Mouse (Mus musculus): ENCODE results near the gene Ostc. TPM values are rescaled to one million over a fixed set of nuclear protein-coding genes. Genes with fewer than 3 reads are reported as not detected.

Gene Ostc
- polyA plus RNA-seq, 1 experiment from 2014 or later: 386 TPM

GRCm38 (mm10) chr3:130682183-130682582 is 27.1 kb downstream of the Ostc start:
- no peak overlapping the region for H3K27ac ChIP-seq (replicated peaks; ENCODE audit: low read depth, low read length)
- no peak overlapping the region for H3K9ac ChIP-seq (ENCODE audit: low read length)
- no peaks in the 10 kb centered on the region for H3K36me3 ChIP-seq (ENCODE audit: control insufficient read depth, insufficient read depth, low read length)
- no peak for ATAC-seq (ENCODE audit: insufficient number of reproducible peaks, low FRiP score, low TSS enrichment, low read depth)
- H3K4me2 ChIP-seq (ENCODE audit: low read depth, severe bottlenecking): no peak overlapping the region
- DNase-seq (ENCODE audit: low spot score): no peak
- 84% methylated on average over 9 of the region's 9 CpGs for WGBS
- H3K9me3 ChIP-seq (ENCODE audit: control insufficient read depth, low read length): no peaks in the 10 kb centered on the region
- H3K4me3 ChIP-seq (ENCODE audit: low read depth, low read length): no peak overlapping the region
- no peaks in the 10 kb centered on the region for H3K27me3 ChIP-seq (ENCODE audit: control insufficient read depth, insufficient read depth, low read length)
- H3K4me1 ChIP-seq (ENCODE audit: control insufficient read depth, insufficient read depth, low read length): 0 out of 2 replicates have a peak, but pooled peaks cover 2% of the 10 kb centered on the region

GRCm38 (mm10) chr3:130681226-130681625 is 28.0 kb downstream of the Ostc start:
- 80% methylated on average over 2 of the region's 2 CpGs for WGBS
- no peaks in the 10 kb centered on the region for H3K36me3 ChIP-seq (ENCODE audit: control insufficient read depth, insufficient read depth, low read length)
- H3K9ac ChIP-seq (ENCODE audit: low read length): no peak overlapping the region
- ATAC-seq (ENCODE audit: insufficient number of reproducible peaks, low FRiP score, low TSS enrichment, low read depth) (no peak), DNase-seq (ENCODE audit: low spot score) (no peak)
- H3K4me2 ChIP-seq (ENCODE audit: low read depth, severe bottlenecking): no peak overlapping the region
- H3K4me1 ChIP-seq (ENCODE audit: control insufficient read depth, insufficient read depth, low read length): 0 out of 2 replicates have a peak, but pooled peaks cover 2% of the 10 kb centered on the region
- H3K4me3 ChIP-seq (ENCODE audit: low read depth, low read length): no peak overlapping the region
- no peaks in the 10 kb centered on the region for H3K27me3 ChIP-seq (ENCODE audit: control insufficient read depth, insufficient read depth, low read length)
- H3K9me3 ChIP-seq (ENCODE audit: control insufficient read depth, low read length): no peaks in the 10 kb centered on the region
- no peak overlapping the region for H3K27ac ChIP-seq (replicated peaks; ENCODE audit: low read depth, low read length)

- no peaks in the 10 kb centered on the region for H3K9me3 ChIP-seq (ENCODE audit: control insufficient read depth, low read length)
- no peaks in the 10 kb centered on the region for H3K27me3 ChIP-seq (ENCODE audit: control insufficient read depth, insufficient read depth, low read length)
- WGBS: 93% methylated on average over 19 of the region's 19 CpGs
- H3K4me1 ChIP-seq (ENCODE audit: control insufficient read depth, insufficient read depth, low read length): 0 out of 2 replicates have a peak, but pooled peaks cover 2% of the 10 kb centered on the region
- DNase-seq (ENCODE audit: low spot score) (no peak), ATAC-seq (ENCODE audit: insufficient number of reproducible peaks, low FRiP score, low TSS enrichment, low read depth) (no peak)
- H3K9ac ChIP-seq (ENCODE audit: low read length): no peak overlapping the region
- H3K4me3 ChIP-seq (ENCODE audit: low read depth, low read length): no peak overlapping the region
- no peaks in the 10 kb centered on the region for H3K36me3 ChIP-seq (ENCODE audit: control insufficient read depth, insufficient read depth, low read length)
- no peak overlapping the region for H3K4me2 ChIP-seq (ENCODE audit: low read depth, severe bottlenecking)
- H3K27ac ChIP-seq (replicated peaks; ENCODE audit: low read depth, low read length): no peak overlapping the region
These were observed 31.4 kb downstream of the Ostc start for GRCm38 (mm10) chr3:130677671-130678460.

GRCm38 (mm10) chr3:130671291-130671690 is 38.0 kb downstream of the Ostc start:
- no peaks in the 10 kb centered on the region for H3K27me3 ChIP-seq (ENCODE audit: control insufficient read depth, insufficient read depth, low read length)
- no peak overlapping the region for H3K4me2 ChIP-seq (ENCODE audit: low read depth, severe bottlenecking)
- ATAC-seq (ENCODE audit: insufficient number of reproducible peaks, low FRiP score, low TSS enrichment, low read depth) (no peak), DNase-seq (ENCODE audit: low spot score) (no peak)
- 63% methylated on average over 14 of the region's 14 CpGs for WGBS
- H3K9ac ChIP-seq (ENCODE audit: low read length): no peak overlapping the region
- no peaks in the 10 kb centered on the region for H3K4me1 ChIP-seq (ENCODE audit: control insufficient read depth, insufficient read depth, low read length)
- no peaks in the 10 kb centered on the region for H3K36me3 ChIP-seq (ENCODE audit: control insufficient read depth, insufficient read depth, low read length)
- H3K4me3 ChIP-seq (ENCODE audit: low read depth, low read length): no peak overlapping the region
- no peak overlapping the region for H3K27ac ChIP-seq (replicated peaks; ENCODE audit: low read depth, low read length)
- no peaks in the 10 kb centered on the region for H3K9me3 ChIP-seq (ENCODE audit: control insufficient read depth, low read length)

- ATAC-seq (ENCODE audit: insufficient number of reproducible peaks, low FRiP score, low TSS enrichment, low read depth) (no peak), DNase-seq (ENCODE audit: low spot score) (no peak)
- Histone ChIP-seq H3K4me3 (ENCODE audit: low read depth, low read length) (no peak overlapping the region), H3K27me3 (ENCODE audit: control insufficient read depth, insufficient read depth, low read length) (no peaks in the 10 kb centered on the region), H3K27ac (replicated peaks; ENCODE audit: low read depth, low read length) (no peak overlapping the region), H3K36me3 (ENCODE audit: control insufficient read depth, insufficient read depth, low read length) (no peaks in the 10 kb centered on the region), H3K4me2 (ENCODE audit: low read depth, severe bottlenecking) (no peak overlapping the region), H3K4me1 (ENCODE audit: control insufficient read depth, insufficient read depth, low read length) (no peaks in the 10 kb centered on the region), H3K9me3 (ENCODE audit: control insufficient read depth, low read length) (no peaks in the 10 kb centered on the region), H3K9ac (ENCODE audit: low read length) (no peak overlapping the region)
- 91% methylated on average over 3 of the region's 3 CpGs for WGBS
These were observed 46.7 kb downstream of the Ostc start for GRCm38 (mm10) chr3:130662496-130662895.

GRCm38 (mm10) chr3:130660619-130661018 is 48.6 kb downstream of the Ostc start:
- Histone ChIP-seq H3K27ac (replicated peaks; ENCODE audit: low read depth, low read length) (no peak overlapping the region), H3K9me3 (ENCODE audit: control insufficient read depth, low read length) (no peaks in the 10 kb centered on the region), H3K4me3 (ENCODE audit: low read depth, low read length) (no peak overlapping the region), H3K36me3 (ENCODE audit: control insufficient read depth, insufficient read depth, low read length) (no peaks in the 10 kb centered on the region), H3K27me3 (ENCODE audit: control insufficient read depth, insufficient read depth, low read length) (no peaks in the 10 kb centered on the region), H3K4me1 (ENCODE audit: control insufficient read depth, insufficient read depth, low read length) (no peaks in the 10 kb centered on the region), H3K9ac (ENCODE audit: low read length) (no peak overlapping the region), H3K4me2 (ENCODE audit: low read depth, severe bottlenecking) (no peak overlapping the region)
- 82% methylated on average over 6 of the region's 6 CpGs for WGBS
- DNase-seq (ENCODE audit: low spot score) (no peak), ATAC-seq (ENCODE audit: insufficient number of reproducible peaks, low FRiP score, low TSS enrichment, low read depth) (no peak)

- Histone ChIP-seq H3K27me3 (ENCODE audit: control insufficient read depth, insufficient read depth, low read length) (no peaks in the 10 kb centered on the region), H3K27ac (replicated peaks; ENCODE audit: low read depth, low read length) (no peak overlapping the region), H3K4me1 (ENCODE audit: control insufficient read depth, insufficient read depth, low read length) (no peaks in the 10 kb centered on the region), H3K9ac (ENCODE audit: low read length) (no peak overlapping the region), H3K4me2 (ENCODE audit: low read depth, severe bottlenecking) (no peak overlapping the region), H3K4me3 (ENCODE audit: low read depth, low read length) (no peak overlapping the region), H3K9me3 (ENCODE audit: control insufficient read depth, low read length) (no peaks in the 10 kb centered on the region), H3K36me3 (ENCODE audit: control insufficient read depth, insufficient read depth, low read length) (no peaks in the 10 kb centered on the region)
- 57% methylated on average over 6 of the region's 6 CpGs for WGBS
- ATAC-seq (ENCODE audit: insufficient number of reproducible peaks, low FRiP score, low TSS enrichment, low read depth): no peak
- no peak for DNase-seq (ENCODE audit: low spot score)
These were observed 59.7 kb downstream of the Ostc start for GRCm38 (mm10) chr3:130649569-130649968.

GRCm38 (mm10) chr3:130646110-130646810 is 63.0 kb downstream of the Ostc start:
- DNase-seq (ENCODE audit: low spot score): no peak
- H3K36me3 ChIP-seq (ENCODE audit: control insufficient read depth, insufficient read depth, low read length): no peaks in the 10 kb centered on the region
- H3K4me1 ChIP-seq (ENCODE audit: control insufficient read depth, insufficient read depth, low read length): no peaks in the 10 kb centered on the region
- no peak overlapping the region for H3K4me3 ChIP-seq (ENCODE audit: low read depth, low read length)
- no peaks in the 10 kb centered on the region for H3K27me3 ChIP-seq (ENCODE audit: control insufficient read depth, insufficient read depth, low read length)
- ATAC-seq (ENCODE audit: insufficient number of reproducible peaks, low FRiP score, low TSS enrichment, low read depth): no peak
- WGBS: 83% methylated on average over 11 of the region's 11 CpGs
- no peak overlapping the region for H3K4me2 ChIP-seq (ENCODE audit: low read depth, severe bottlenecking)
- no peaks in the 10 kb centered on the region for H3K9me3 ChIP-seq (ENCODE audit: control insufficient read depth, low read length)
- no peak overlapping the region for H3K27ac ChIP-seq (replicated peaks; ENCODE audit: low read depth, low read length)
- H3K9ac ChIP-seq (ENCODE audit: low read length): no peak overlapping the region
